Mouse (Mus musculus) thymus, postnatal 14 days (tissue): Measurements from ENCODE around the gene Dazap1.

Experiments
- DNase-seq: peaks from one replicate; pipeline ENCODE4 v3.0.0; 2021

The Dazap1 gene

DNA sequence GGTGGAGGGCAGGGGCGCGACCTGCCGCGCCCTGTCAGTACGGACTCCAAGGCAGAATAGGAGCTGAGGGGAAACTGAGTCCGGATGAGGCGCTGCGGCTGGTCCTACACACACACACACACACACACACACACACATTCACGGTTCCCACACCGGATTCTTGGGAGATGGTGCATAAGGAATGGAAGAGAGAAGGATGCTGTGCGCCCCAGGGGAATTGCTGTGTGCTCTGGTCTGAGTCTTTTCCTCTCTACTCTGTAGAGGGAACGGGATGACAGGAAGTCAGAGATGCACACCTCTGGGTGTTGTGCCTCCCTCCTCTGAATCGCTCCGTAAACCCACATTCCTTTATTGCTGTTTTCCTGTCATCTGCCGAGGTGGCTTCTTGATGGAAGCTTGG, 38.0 kb downstream of the Dazap1 start:
- DNase-seq: no peak

DNA sequence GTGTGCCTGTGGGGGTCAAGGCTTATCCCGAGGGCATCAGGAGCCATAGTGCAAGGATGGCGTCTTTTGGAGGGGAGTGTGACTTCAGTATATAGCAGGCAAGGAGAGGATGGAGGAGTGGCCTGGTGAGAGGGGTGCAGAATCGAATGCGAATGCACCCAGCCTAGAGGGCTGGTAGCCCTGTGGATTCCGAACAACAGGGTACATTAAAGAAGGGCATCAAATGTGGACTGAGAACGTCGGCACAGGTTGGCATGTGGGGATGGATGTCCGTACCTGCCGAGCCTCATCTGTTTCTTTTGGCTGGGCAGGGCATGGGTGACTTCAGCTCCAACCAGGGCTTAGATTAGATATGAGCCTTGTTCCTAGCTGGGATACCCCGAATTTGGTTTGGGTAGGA, 38.5 kb downstream of the Dazap1 start:
- no peak for DNase-seq

- DNase-seq: no peak
Measured at GRCm38 (mm10) chr10:80300672-80301181, 39.4 kb downstream of the Dazap1 start.

GRCm38 (mm10) chr10:80301256-80302081, 40.2 kb downstream of the Dazap1 start:
- DNase-seq: no peak

- no peak for DNase-seq
Measured at GRCm38 (mm10) chr10:80302082-80302355, 40.7 kb downstream of the Dazap1 start.

GRCm38 (mm10) chr10:80302471-80302881, 41.2 kb downstream of the Dazap1 start:
- no peak for DNase-seq

GRCm38 (mm10) chr10:80304458-80304857, 43.2 kb downstream of the Dazap1 start:
- DNase-seq: no peak

GRCm38 (mm10) chr10:80304862-80305261, 43.6 kb downstream of the Dazap1 start:
- DNase-seq: peak; percentile 52

- no peak for DNase-seq
Measured at GRCm38 (mm10) chr10:80311560-80311959, 50.3 kb downstream of the Dazap1 start.

GRCm38 (mm10) chr10:80312586-80313504, 51.6 kb downstream of the Dazap1 start:
- DNase-seq: no peak

DNA sequence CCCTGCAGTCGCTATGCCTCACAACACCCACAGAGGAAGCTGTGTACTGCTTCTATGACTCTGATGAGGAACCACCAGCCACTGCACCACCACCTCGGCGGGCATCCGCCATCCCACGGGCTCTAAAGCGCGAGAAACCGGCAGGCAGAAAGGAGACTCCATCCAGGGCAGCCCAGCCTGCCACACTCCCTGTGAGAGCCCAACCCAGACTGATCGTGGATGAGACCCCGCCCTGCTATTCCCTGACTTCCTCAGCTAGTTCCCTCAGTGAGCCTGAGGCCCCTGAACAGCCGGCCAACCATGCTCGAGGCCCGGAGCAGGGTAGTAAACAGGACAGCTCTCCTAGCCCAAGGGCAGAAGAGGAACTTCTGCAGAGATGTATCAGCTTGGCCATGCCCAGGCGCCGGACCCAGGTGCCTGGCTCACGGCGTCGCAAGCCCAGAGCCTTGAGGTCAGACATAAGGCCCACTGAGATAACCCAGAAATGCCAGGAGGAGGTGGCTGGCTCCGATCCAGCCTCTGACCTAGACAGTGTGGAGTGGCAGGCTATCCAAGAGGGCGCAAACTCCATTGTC, 52.4 kb downstream of the Dazap1 start:
- no peak for DNase-seq

GRCm38 (mm10) chr10:80314494-80315001, 53.3 kb downstream of the Dazap1 start:
- no peak for DNase-seq

- no peak for DNase-seq
Measured at GRCm38 (mm10) chr10:80315315-80315714, 54.0 kb downstream of the Dazap1 start.

DNA sequence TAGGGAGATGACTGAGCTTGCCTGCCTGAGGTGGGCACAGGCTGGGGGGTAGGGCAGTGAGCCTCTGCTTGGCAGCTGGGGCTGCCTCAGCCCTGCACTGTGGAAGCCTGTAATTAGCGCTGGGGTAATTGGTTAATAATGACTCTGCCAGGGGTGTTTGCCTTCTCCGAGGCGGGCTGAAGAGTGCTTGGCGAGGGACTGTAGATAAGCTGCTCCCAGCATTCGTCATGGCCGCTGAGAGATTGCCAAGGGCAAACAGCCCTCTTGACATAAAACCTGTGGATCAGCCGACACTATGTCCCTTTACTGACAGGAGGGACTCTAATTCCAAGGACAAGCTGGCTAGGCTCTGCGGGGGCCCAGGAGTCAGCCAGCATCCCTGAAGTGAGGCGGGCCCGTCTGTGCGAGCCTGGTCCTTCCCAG, 55.1 kb downstream of the Dazap1 start:
- DNase-seq: no peak

GRCm38 (mm10) chr10:80317011-80317410, 55.7 kb downstream of the Dazap1 start:
- no peak for DNase-seq

GRCm38 (mm10) chr10:80320340-80320760, 59.1 kb downstream of the Dazap1 start, which contains the start of gene 2310011J03Rik:
TSS of gene 2310011J03Rik (minus strand) at chr10:80320537.
- peak; percentile 93 for DNase-seq

DNA sequence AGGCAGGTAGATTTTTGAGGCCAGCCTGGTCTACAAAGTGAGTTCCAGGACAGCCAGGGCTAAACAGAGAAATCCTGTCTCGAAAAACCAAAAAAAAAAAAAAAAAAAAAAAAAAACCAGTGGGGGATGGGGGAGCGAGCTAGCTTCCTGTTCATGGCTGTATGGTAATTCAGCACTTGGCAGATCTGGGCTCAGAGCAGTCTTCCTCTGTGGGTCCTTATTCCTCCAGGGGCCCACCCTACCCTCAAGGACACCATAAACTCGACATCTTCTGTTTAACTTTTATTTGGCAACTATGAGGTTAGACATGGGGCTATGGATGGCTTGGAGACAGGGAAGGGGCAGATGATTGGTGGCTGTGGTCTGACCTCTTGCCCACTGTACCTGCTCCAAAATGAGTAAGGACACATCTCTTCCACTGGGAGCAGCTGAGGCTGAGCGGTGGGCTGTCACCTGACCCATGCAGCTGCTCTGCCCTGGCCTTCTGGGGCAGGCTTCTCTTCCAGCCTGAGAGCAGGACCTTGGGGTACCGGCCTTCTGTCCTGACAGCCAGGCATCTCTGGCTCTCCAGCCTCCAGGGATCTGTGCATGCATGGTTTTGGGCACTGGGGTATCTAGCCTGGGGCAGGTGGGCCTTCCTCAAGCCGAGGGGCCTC, 59.9 kb downstream of the Dazap1 start:
- DNase-seq: no peak

- DNase-seq: no peak
Measured at GRCm38 (mm10) chr10:80321670-80322581, 60.6 kb downstream of the Dazap1 start.

DNA sequence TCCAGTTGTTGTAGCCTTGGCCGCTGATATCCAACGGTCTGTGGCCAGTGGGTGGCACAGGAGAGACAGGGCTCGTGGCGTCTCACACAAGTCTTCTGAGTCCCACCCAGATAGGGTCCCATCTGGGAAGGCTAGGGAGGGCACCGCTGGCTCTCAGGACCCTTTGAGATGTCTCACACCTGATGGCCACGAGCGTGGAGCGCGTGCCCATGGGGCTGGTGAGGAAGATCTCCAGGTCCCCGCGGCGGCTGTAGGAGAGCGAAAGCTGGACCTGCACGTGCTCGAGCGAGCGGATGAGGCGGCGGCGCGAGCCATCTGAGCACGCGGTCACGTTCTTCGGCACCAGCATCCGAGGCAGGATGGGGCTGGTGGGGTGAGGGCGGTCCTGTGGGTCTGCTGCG, 61.5 kb downstream of the Dazap1 start:
- DNase-seq: no peak

DNA sequence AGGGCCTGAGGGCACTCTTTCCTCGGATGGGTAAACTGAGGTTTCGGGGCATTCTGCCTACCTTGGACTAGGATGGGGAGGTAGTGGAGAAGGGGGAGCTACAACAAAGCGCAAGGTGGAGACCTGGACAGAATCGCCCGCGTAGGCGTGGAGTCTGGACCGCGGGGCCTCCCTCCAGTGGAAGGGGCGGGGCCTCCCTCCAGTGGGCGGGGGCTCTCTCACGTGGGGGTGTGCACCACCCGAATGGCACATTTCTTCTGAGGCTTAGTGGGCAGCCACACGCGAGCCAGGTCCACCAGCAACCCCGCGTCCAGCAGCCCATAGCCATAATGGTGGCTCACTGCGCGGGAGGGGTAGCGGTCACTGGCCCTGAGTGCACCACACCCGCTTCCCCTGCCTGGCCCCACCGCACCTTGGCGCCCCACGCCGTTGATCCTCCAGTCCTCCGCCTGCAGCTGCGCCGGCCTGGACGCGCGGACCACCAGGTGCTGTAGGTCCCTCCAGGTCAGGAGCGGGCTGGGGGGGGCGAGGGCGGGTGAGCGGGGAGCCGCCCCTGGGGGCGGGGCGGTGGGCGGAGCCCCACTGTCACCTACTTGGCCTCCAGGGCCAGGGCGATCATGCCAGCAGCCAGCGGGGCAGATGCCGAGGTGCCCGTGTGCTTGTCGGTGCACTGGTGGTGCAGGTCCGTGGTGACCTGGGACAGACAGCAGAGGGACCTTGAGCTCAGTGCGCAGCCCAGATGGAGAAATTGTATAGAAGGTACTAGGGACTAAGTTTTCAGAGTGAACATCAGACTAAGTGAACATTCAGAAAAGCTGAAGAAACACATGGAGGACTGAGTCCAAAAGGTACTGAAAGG, 62.2 kb downstream of the Dazap1 start:
- DNase-seq: peak; percentile 67
